Mouse (Mus musculus): ENCODE results near the gene Acaa1b.

The Acaa1b gene

GRCm38 (mm10) chr9:119143372-119143771 is 13.5 kb downstream of the Acaa1b start:
- no peak for DNase-seq

GRCm38 (mm10) chr9:119142066-119142465 is 14.8 kb downstream of the Acaa1b start:
- DNase-seq: no peak

GRCm38 (mm10) chr9:119138836-119139235 is 18.1 kb downstream of the Acaa1b start:
- DNase-seq: no peak

DNA sequence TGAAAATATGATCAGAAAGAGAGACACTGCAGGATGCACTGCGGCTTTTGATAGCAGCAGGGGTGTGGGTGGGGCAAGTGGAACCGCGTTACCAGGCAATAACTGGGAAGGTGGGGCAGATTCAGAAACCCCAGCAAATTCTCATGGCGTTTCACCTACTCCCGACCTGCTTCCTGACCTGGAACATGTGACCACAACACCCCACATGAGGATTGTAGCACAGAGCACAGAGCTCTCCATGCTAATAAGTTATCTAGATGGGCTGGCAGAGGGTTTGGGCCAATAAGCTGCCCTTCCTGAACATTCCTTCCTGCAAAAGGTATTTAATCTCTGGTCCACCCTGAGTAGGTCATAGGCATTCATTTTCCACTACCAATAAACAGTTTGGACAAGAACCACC is 26.2 kb downstream of the Acaa1b start:
- DNase-seq: no peak

DNA sequence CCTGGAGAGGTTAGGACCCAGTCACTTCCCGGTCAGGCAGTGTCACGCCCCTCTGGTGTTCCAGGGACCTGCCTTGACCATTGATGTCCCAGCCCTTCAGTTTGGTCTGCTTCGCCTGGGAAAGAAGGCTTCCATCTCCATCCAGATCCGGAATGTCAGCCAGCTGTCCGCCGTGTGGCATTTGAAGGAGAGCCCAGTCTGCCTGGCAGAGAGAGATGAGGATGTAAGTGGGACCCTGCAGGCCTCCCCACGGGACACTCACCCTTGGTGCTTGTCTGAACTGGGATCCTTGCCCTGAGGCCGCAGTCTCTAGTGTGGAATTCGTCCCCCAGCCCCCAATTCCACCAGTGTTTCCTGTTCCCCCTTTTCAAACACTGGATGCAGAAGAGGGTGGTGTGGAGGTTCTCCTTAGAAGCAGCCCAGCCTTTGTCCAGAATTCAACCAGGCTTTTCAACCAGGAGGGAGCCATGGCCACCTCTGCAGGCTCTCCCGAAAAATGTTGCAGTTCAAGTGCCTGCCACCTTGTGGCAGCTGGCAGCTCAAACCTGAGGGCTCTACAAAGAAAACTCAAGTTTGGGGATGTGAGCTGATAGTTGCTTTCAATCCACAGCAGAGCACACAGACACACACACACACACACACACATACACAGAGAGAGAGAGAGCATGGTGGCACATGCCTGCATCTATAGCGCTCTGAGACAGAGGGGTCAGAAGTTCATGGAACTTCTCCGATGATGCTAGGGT is 28.3 kb downstream of the Acaa1b start:
- no peak for DNase-seq

- DNase-seq: no peak
These were observed 34.1 kb downstream of the Acaa1b start for GRCm38 (mm10) chr9:119122596-119123369.

DNA sequence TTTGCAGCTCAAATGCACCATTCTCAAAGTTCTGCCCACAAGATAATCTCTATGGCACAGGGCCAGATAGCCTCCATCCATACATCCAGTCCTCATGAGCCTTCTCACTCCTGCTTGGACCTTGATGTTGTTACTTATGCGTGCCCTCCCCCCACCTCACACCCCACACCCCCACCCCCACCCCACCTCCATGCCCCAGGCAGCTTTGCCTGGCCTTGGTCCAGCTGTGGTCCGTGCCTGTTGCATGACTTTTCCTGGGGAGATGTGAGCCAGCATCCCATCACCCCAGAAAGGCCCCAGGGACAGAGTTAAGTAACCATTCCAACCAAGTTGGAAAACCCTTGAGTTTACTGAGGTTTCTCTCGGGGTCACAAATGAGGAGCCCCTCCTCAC is 36.7 kb downstream of the Acaa1b start:
- DNase-seq: no peak

- DNase-seq: no peak
These were observed 37.3 kb downstream of the Acaa1b start for GRCm38 (mm10) chr9:119119409-119120167.

DNA sequence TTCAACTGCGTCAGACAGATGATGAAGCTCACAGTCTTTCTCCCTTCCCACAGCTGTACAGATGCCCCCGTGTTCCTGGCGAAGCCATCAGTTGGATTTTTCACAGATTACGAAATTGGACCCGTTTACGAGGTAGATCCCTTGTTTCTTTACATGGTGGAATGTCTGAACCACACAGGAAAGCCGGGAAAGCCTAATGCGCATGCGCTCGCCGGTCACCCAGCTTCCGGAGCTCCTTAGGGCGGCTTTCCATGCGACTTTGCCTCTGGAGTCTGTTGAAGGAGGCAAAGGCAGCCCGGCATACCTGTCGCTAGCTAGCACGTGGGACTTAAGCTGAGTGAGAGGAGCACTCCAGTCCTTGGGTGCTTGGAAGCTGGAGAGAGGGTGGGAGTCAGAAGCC is 42.0 kb downstream of the Acaa1b start:
- DNase-seq: no peak

- no peak for DNase-seq
These were observed 46.3 kb downstream of the Acaa1b start for GRCm38 (mm10) chr9:119110640-119111039.

GRCm38 (mm10) chr9:119109685-119110353 is 47.1 kb downstream of the Acaa1b start:
- DNase-seq: no peak

DNA sequence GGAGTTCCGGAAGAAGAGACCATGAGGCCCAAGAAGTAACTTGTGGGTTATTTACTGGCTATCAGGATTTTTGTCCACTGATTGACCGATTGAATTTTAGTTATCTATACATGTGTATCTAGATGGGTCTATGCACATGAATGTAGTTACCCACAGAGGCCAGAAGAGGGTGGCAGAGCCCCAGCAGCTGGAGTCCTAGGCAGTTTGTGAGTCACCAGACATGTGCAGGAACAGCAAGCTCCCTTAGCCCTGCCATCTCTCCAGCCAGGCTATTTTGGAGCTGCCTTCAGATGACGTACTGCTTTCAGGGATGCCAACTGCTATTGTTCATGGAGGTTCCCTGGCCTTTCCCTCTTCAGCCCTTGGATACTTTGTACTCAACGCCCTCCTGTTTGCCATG is 49.3 kb downstream of the Acaa1b start:
- peak; percentile 94 for DNase-seq

GRCm38 (mm10) chr9:119102783-119103113 is 54.1 kb downstream of the Acaa1b start:
- DNase-seq: no peak

- peak; percentile 98 for DNase-seq
These were observed 54.7 kb downstream of the Acaa1b start, which contains the start of gene Dlec1 for GRCm38 (mm10) chr9:119101992-119102782. TSS of gene Dlec1 (plus strand) at chr9:119102478.

- DNase-seq: no peak
These were observed 56.6 kb downstream of the Acaa1b start for GRCm38 (mm10) chr9:119100177-119100898.
